Mouse (Mus musculus) embryonic fibroblast, embryonic 13.5 days (primary cell): ENCODE data around the gene Ncoa1.

Experiments
- CTCF ChIP-seq: IDR thresholded peaks from 2 replicates; pipeline ENCODE4 v1.5.1; 2011; ENCODE audit warnings: mild to moderate bottlenecking, control low read depth, low read length, moderate library complexity, borderline replicate concordance; ENCODE audit not compliant: insufficient read depth
- POLR2A ChIP-seq: IDR thresholded peaks from 2 replicates; pipeline ENCODE4 v1.6.1; 2011; ENCODE audit warnings: low read depth, mild to moderate bottlenecking, control low read depth, low read length, moderate library complexity

DNA sequence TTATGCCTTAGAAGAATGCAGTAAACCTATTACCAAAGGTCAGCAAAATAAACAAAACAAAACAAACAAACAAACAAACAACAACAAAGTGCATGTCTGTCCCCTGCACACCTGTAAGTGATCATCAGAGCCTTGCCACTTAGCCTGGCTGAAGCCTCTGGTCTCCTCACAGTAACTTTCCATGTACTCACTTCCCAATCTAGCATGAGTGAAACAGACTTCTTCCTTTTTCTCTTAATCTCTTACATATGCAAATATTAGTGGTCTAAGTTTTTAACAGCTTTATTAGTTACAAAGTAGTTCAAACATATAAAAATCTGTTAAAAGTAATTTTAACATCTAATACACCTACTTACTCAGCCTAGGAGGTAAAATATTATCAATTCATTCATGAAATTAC, 24.7 kb downstream of the Ncoa1 start:
- no peak for TF ChIP-seq POLR2A
- TF ChIP-seq CTCF: no peak
